Mouse (Mus musculus) bone marrow macrophage, adult 2 months (primary cell): ENCODE measurements around the gene Traf3.

ENCODE experiments used
- CTCF ChIP-seq: IDR thresholded peaks from 2 replicates; pipeline ENCODE4 v1.5.1; 2012; ENCODE audit warnings: low read depth, mild to moderate bottlenecking, low read length, moderate library complexity
- POLR2A ChIP-seq: IDR thresholded peaks from 2 replicates; pipeline ENCODE4 v1.6.1; 2012; ENCODE audit warnings: mild to moderate bottlenecking, low read depth, low read length, borderline replicate concordance

DNA sequence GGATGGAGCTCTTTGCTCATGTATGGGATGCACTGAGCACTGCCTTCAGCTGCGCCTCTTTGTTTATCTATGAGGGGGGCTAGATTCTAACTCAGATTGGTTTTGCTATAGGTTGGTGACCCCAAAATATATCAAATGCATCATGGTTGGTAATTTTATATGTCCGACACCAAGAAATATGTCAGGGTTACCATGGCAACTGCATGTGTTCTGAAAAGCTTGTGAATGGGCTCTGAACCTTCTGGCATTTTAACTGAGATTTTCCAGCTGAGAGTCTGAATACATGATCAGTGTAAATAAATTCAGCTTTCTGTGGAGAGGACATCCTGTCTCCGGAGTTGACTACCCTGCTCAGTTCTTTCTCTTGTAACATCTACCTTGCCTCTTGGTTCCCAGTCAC is 37.8 kb downstream of the Traf3 start:
- TF ChIP-seq POLR2A (no peak), CTCF (no peak)
